Mouse (Mus musculus) induced T-regulatory cell, adult 2 months (primary cell): ENCODE measurements around the gene Polr2g.
"Not testable (repeated sequence)": the region's sequence is repeated elsewhere in the genome, so short reads cannot be mapped to it uniquely, and the experiment has no call there.

Experiments
- DNase-seq: peaks from one replicate; pipeline ENCODE4 v3.0.0-alpha.2; 2012; ENCODE audit warnings: low read depth

Gene Polr2g

GRCm38 (mm10) chr19:8798264-8798946 is at the start of gene Polr2g:
TSS of gene Polr2g (minus strand) at chr19:8798577.
- peak; percentile 96 for DNase-seq

DNA sequence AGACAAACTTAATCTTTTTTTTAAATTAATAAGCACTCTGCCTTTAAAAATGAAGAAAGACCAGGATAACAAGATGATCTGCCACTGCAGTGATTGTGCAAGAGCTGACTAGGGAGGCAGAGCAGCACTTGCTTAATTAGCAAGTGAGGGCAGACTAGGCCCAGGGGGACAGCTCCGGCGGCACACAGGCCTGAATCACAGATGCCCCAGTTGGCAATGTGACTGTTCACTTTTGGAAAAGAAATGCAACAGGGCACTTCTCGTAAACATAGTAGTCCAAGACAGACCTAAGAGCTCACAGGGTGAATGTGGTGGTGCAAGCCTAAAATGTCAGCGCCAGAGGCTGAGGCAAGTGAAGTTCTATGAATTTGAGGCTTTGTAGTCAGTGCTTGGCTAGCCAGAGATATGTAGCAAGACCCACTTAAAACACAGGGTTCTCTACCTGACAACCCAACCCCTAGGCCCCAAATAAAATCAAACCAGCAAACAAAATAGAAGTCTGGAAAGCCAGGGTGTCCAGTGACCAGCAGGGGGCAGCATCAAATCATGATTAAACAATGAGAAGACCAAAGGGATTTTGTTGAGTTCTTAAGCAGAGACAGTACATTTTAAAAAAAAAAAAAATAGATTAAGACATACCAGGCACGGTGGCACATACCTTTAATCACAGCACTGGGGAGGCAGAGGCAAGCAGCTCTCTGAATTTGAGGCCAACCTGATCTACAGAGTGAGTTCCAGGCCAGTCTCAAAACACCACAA is 46.2 kb upstream of the Polr2g start:
- DNase-seq: peak; percentile 91

- no peak for DNase-seq
Observed at GRCm38 (mm10) chr19:8842961-8843360, 44.6 kb upstream of the Polr2g start.

GRCm38 (mm10) chr19:8841012-8841411 is 42.6 kb upstream of the Polr2g start:
- DNase-seq: no peak

DNA sequence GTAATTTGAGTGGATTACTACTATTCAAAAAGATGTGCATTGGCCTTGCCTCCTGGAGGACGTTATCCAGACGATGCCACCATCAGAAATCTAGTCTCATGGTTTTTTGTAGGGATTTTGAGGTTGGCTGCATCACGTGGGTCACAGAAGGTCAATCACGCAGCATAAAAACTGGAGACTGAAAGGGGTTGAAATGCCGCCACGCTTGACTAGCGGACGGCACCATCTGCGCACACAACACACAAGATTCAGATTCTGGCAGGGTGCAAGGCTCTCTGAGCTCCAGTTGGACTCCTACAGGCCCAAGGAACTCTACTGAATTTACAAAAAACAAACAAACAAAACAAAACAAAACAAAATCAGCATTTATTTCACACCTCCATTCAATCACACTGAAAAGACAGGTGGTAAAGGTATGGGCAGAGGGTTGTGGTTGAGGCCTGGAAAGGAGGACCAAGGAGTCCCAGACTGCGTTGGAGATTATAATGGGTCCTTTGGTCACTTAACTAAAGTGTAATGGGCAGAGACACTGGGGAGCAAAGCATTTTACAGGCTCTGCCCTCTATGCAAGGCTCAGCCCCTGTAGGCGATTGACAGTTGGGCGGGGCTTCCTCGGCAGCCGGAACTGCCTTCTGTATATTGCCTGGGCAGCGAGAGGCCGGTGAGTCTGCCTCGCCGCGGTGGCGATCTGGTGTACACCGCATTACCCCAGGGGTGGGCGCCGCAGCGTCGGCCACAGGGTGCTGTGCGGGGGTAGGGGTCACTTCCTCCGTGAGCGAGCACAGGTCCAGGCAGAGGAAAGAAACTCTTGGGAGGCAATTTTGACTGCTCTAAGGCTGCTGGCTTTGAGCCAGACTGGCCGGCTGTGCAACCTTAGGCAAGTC is 41.8 kb upstream of the Polr2g start:
- peak; percentile 76 for DNase-seq

DNA sequence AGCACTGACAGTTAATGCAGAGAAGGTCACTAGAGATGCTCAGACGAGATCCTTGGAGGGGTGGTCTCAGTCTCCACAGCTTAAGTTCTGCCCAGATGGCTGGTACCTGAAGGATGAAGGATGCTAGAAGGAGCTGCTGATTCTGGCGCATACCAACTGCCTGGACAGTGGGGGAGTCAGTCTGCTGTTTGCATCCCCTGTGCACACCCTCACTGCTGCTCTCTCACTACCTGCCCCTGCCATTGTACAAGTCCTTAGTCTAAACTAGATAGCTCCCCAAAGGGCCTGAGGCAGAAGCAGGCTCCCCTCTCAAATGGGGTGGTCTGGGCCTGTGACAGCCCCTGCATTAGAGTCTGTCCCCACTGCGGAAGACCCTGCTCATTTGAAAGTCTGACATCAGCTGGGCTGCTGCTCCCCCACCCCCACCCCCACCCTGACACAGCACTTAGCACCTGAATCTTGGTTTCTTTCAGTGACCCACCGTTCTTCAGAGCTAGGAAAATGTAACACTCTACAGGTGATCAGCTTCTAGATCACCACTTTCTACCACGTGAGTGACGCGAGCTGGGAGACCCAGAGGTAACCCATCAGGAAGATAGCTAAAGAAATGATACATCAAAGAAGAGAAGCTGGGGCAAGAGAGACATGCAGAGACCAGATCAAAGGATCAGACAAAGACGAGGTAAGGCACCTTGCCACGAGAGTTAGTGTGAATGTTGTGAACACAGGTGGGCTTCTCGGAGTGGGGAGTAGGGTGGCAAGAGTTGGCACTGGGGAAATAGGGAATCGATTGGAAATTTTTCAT is 40.9 kb upstream of the Polr2g start, which contains the start of gene Gng3:
Gene Gng3, minus strand, starts transcription at position 92 of the 805 bp plus-strand sequence.
- peak; percentile 31 for DNase-seq

- DNase-seq: no peak
Observed at GRCm38 (mm10) chr19:8838041-8838730, 39.8 kb upstream of the Polr2g start.

GRCm38 (mm10) chr19:8837251-8837791 is 38.9 kb upstream of the Polr2g start, which contains the start of gene Bscl2:
TSS of gene Bscl2 (plus strand) at chr19:8837467.
- peak; percentile 92 for DNase-seq

- not testable (repeated sequence) for DNase-seq
Observed at GRCm38 (mm10) chr19:8836327-8836726, 38.0 kb upstream of the Polr2g start.

DNA sequence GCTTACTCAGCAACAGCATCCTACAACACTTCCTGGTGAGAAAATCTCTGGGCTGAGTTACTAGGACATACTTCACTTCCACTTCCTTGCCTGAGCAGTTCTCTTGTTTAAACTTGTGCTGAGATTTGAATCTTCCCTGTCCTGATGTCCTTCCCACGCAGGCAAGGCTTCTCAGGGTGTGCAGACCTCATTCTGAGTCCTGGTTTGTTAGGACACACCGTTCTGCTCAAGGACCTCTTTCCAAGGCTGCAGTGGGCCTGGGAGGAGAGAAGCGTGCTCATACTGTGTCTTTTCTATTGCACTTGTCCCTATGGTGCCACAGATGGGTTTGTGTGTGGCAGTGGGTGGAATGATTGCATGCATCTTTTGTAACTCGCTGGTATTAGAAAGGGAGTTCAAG is 34.6 kb upstream of the Polr2g start:
- DNase-seq: no peak

GRCm38 (mm10) chr19:8831262-8831661 is 32.9 kb upstream of the Polr2g start:
- DNase-seq: no peak

GRCm38 (mm10) chr19:8830664-8831063 is 32.3 kb upstream of the Polr2g start:
- DNase-seq: no peak

GRCm38 (mm10) chr19:8829660-8830059 is 31.3 kb upstream of the Polr2g start, which contains the start of gene AC129217.1:
TSS of gene AC129217.1 (plus strand) at chr19:8829773.
- DNase-seq: no peak

- no peak for DNase-seq
Observed at GRCm38 (mm10) chr19:8822696-8823095, 24.3 kb upstream of the Polr2g start.

DNA sequence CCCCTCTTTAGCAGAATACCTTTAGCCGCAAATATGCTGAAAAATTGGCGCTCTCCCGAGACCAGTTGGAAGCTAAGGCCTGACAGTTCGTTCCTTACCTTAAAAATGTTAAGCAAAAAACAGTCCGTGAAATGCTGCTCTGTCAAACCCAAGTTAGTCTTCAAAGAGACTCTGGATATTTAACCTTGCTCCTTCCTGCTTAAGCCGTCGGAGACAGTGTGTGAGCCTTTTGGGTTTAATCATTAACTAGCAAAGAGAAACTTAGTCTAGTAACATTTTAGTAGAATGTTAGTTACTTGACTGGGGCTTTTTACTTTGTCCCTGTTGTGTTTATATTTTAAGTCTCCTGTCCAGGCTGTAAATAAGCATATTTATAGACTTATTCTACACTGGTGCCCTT is 22.8 kb upstream of the Polr2g start:
- DNase-seq: no peak

- no peak for DNase-seq
Observed at GRCm38 (mm10) chr19:8820424-8820956, 22.1 kb upstream of the Polr2g start.

DNA sequence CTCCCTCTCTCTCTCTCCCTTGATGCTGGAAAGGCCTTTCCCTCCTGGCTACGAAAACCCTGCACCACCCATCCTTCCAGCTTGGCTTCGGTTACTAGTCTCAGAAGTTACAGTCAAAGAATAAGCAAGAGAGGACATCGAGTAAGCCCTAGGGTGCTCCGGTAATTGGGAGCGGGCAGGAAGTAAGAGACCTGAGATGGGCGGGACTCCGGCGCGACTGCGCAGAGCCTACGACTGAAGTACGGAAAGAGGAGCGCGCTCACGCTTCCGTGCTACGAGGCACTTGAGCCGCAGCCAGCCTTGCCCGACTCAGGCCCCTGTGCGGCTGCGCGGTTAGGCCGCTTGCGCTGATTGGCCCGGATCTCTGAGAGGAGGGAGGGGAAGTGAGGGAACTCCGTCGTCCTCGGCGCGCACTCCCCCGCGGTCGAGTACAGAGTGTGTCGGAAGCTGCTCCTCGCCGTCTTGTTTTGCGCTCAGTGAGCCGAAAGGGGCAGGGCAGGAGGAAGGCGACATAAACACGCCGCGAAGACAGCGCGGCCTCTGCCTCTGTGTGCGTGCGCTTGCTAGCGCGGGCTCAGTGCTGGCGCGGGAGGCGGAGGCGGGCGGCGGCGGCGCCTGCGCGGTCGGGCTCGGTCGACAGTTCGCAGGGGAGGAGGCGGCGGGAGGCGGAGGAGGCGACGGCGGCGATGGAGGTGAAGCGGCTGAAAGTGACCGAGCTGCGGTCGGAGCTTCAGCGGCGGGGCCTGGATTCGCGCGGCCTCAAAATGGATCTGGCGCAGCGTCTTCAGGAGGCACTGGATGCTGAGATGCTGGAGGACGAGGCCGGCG is 21.4 kb upstream of the Polr2g start, which contains the start of gene Hnrnpul2:
Gene Hnrnpul2, plus strand, starts transcription at position 415 of the 828 bp plus-strand sequence.
- peak; percentile 99 for DNase-seq

DNA sequence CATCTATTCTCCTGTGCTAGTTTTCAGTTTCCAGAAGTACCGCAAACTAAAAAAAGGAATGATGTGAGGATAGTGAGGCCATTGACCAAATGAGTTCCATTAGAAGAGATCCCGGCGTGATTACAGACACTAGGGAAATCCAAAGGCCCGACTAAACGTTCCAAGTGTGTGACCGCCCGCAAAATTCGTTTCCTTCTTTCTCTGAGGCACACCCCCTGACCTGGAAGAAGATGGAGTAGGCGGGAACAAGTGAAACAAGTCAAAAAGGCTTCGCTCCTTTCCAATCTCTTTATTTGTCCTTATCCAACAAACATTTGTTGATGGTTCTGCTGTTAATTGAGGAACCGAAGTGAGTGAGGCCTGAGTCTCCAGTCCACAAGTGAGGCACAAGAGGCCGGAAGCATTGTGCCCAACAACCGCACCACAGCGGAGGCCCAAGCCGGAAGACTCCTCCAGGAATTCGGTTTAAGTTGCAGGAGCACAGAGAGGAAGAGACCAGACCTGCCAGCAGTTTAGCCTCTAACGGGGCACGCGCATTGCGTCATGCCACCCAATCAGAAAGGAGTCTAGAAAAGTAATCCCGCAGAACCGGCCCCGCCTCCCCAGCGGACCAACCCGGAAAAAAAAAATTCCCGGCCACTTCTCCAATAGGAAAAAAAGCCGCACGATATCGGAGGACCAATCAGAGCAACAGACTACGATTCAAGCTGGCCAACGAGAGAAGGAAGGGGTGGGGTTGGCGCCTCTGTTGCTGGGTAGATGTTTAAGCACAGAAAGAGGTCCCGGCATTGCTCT is 20.6 kb upstream of the Polr2g start, which contains the start of gene Ttc9c:
Gene Ttc9c, minus strand, starts transcription at position 533 of the 795 bp plus-strand sequence.
- peak; percentile 97 for DNase-seq
